Mouse (Mus musculus) ES-E14 (cell line): ENCODE data around the gene Camsap1. TPM values are rescaled to one million over a fixed set of nuclear protein-coding genes. Genes with fewer than 3 reads are reported as not detected.

Experiments
- DNase-seq: peaks from one replicate; pipeline ENCODE4 v3.0.0-alpha.2; 2013; ENCODE audit warnings: low read depth, low spot score
- H3K27ac ChIP-seq: 2 replicates; pipeline ENCODE4 v1.5.1; 2012; ENCODE audit warnings: low read depth, mild to moderate bottlenecking, low read length, moderate library complexity, mixed read lengths; ENCODE audit not compliant: poor library complexity, insufficient read depth, severe bottlenecking
- H3K36me3 ChIP-seq: 2 replicates; pipeline ENCODE4 v1.6.1; 2012; ENCODE audit warnings: mild to moderate bottlenecking, low read length, moderate library complexity, mixed read lengths; ENCODE audit not compliant: control insufficient read depth, poor library complexity, insufficient read depth, severe bottlenecking
- H3K4me1 ChIP-seq, 2 experiments: fragments of 150-350 bp in 1 of 2; sonication (generic) in 1 of 2; 2 replicates each; pipeline ENCODE4 v1.6.1; 2012; ENCODE audit warnings: low read length in 2 of 2, mild to moderate bottlenecking in 1 of 2, mixed read lengths in 1 of 2; ENCODE audit not compliant: control insufficient read depth in 2 of 2, insufficient read depth in 2 of 2, poor library complexity in 1 of 2
- H3K4me3 ChIP-seq, 2 experiments: fragments of 150-350 bp in 1 of 2; sonication (generic) in 1 of 2; 2 replicates each; pipeline ENCODE4 v1.5.1; 2012; ENCODE audit warnings: low read length in 2 of 2, low read depth in 1 of 2, mild to moderate bottlenecking in 1 of 2, mixed read lengths in 1 of 2; ENCODE audit not compliant: insufficient read depth in 1 of 2, poor library complexity in 1 of 2, severe bottlenecking in 1 of 2
- H3K9ac ChIP-seq: 2 replicates; pipeline ENCODE4 v1.6.1; 2012; ENCODE audit warnings: low read depth, mild to moderate bottlenecking, low read length, mixed read lengths; ENCODE audit not compliant: poor library complexity, insufficient read depth, severe bottlenecking
- H3K9me3 ChIP-seq: fragments of 150-350 bp; sonication (generic); 2 replicates; pipeline ENCODE4 v1.6.1; 2012; ENCODE audit warnings: low read depth, mild to moderate bottlenecking, low read length; ENCODE audit not compliant: control insufficient read depth, insufficient read depth
- CHD2 ChIP-seq: IDR thresholded peaks from 2 replicates; pipeline ENCODE4 v1.6.1; 2014; ENCODE audit warnings: mild to moderate bottlenecking, low read depth, low read length, inconsistent platforms
- HCFC1 ChIP-seq: IDR thresholded peaks from 2 replicates; pipeline ENCODE4 v1.6.1; 2012; ENCODE audit warnings: low read length, inconsistent platforms, borderline replicate concordance; ENCODE audit not compliant: insufficient read depth
- MAFK ChIP-seq: IDR thresholded peaks from 2 replicates; pipeline ENCODE4 v1.6.1; 2014; ENCODE audit warnings: mild to moderate bottlenecking, low read depth, low read length, inconsistent platforms; ENCODE audit not compliant: insufficient read depth
- ZC3H11A ChIP-seq: IDR thresholded peaks from 2 replicates; pipeline ENCODE4 v1.6.1; 2012; ENCODE audit warnings: low read depth, mild to moderate bottlenecking, inconsistent platforms, low read length, borderline replicate concordance
- ZNF384 ChIP-seq: IDR thresholded peaks from 2 replicates; pipeline ENCODE4 v1.6.1; 2012; ENCODE audit warnings: low read depth, low read length, inconsistent platforms
- in situ Hi-C, 2 experiments: fragments of 600-800 bp; cut with MboI; formaldehyde crosslinking; loops; one replicate each; pipeline ENCODE4 v1.15.1; 2025; ENCODE audit warnings: low sequenced_read_pairs in 2 of 2, inconsistent platforms in 1 of 2; ENCODE audit not compliant: unreplicated experiment in 2 of 2
- total RNA-seq: library from RNA; depleted of rRNA; stranded (reverse); fragments of 300-350 nt; gene quantifications from 2 replicates; pipeline ENCODE4 v1.2.3, GENCODE M21; 2012

Gene Camsap1
- total RNA-seq, 1 experiment = 39.7 TPM

DNA sequence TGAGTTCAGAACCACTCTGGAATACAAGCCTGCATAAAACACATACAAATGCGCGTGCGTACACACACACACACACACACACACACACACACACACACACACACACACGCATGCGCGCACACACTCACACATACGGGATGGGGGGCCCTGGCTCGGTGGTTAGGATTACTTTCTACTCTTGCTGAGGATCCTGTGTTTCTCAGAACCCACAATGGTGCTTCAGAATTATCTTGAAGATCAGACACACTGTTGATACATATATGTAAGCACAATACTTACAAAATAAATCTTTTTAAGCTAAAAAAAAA is 39.1 kb upstream of the Camsap1 start:
- no peak for TF ChIP-seq ZNF384
- TF ChIP-seq HCFC1 = no peak
- no peak for TF ChIP-seq CHD2
- TF ChIP-seq MAFK = no peak
- no peak for TF ChIP-seq ZC3H11A
- Histone ChIP-seq H3K4me3 (peak overlapping the region; percentile 71 to 75; a peak in 3 of 4 replicates), H3K4me1 (peaks cover 2% of the 10 kb centered on the region in 2 experiments; a peak in 1 of 4 replicates), H3K36me3 (no peaks in the 10 kb centered on the region), H3K9me3 (no peaks in the 10 kb centered on the region), H3K27ac (0 out of 2 replicates have a peak overlapping the region, but pooled peaks have one; percentile 8), H3K9ac (peak overlapping the region; percentile 30; the same call in 1 of the 2 replicates)
- no peak for DNase-seq
- in situ Hi-C loops = loop anchor here in 1 of 2 experiments (10.0 kb wide), 1 partner anchor 123 kb away; no protein-coding TSS in a partner anchor

DNA sequence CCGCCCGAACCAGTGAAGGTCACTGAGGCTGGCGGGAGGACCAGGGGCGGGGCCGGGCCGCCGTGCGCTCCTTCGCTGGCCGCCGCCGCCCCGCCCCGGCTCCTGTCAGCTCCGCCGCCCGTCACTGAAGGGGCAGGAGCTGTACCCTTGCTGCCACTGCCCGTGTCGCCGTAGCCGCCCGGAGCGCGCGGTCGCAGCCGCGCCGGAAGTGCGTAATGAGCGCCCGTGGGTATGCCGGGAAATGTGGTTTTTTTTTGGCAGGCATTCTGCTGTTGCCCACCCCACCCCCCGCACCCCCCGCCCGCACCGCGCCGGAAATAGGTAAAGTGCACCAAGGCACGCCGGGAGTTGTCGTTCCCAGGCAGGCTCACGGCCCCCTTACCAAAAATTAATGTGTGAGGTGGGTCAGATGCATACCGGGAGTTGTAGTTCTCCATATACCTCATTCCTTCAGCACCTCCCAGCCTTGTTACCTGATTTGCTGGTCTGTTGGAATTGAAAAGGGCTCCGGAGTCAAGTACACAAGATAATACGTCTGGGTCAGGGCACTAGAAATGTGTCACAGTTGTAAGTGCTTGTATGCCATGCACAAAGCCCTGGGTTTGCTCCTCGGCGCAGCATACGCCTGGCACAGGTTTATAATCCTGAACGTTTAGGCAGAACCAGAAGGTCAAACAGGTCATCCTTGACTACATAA is 38.6 kb upstream of the Camsap1 start, which contains the start of gene Ubac1:
Gene Ubac1 (minus strand): TSS at position 187 of the 697 bp plus-strand sequence.
- Histone ChIP-seq H3K9ac (peak within 1 kb of the TSS; percentile 72), H3K9me3 (no peaks in the 10 kb centered on the region), H3K27ac (peak within 1 kb of the TSS; percentile 22; the same call in 1 of the 2 replicates), H3K4me3 (peak within 1 kb of the TSS; percentile 75 to 81), H3K36me3 (no peaks in the 10 kb centered on the region), H3K4me1 (peaks cover 2% of the 10 kb centered on the region in 2 experiments; a peak in 1 of 4 replicates)
- in situ Hi-C loops = loop anchor here in 1 of 2 experiments (10.0 kb wide), 1 partner anchor 123 kb away; no protein-coding TSS in a partner anchor
- TF ChIP-seq HCFC1 = peak; percentile 94
- TF ChIP-seq ZC3H11A = no peak
- peak; percentile 75 for DNase-seq

DNA sequence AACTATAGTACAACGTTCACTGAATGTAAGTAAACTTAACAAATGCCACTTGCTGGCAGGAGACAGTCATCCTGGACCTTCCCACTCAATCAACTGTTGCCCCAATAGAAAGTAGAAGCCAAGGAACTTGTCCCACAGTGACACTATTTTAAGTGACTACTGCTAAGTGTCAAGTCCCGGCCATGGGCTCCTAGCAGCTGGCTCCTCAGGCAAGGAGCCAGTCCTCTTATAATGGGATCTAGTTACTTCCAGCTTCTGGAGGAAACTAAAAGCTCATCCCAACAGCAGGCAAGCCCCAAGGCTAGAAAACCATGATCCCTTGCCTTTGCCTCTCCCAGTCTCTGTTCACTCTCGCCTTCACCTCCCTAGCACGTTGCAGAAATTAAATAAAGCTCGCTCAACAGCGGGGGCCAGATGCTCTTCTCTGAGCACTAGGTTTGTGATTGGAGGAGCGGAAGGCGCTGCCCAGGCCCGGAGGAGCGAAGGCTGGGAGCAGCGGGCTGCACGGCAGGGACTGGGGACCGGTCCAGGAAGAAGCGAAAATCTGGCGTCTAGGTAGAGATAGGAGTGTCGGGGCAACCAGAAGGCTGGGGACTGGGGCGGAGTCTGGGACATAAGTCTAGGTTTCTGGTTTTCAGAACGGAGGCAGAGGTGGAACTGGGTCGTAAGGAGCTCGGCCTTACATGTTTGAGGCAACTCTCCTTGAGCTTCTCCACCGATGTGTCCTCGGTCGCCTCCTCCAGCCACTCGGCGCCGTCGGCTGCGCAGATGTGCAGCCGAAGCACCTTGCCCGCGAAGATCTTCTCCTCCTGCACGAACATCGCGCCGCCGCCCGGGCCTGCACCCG is 37.9 kb upstream of the Camsap1 start:
- TF ChIP-seq ZC3H11A = no peak
- TF ChIP-seq MAFK = no peak
- no peak for TF ChIP-seq ZNF384
- peaks cover 2% of the 10 kb centered on the region in 2 experiments; a peak in 1 of 4 replicates for H3K4me1 ChIP-seq
- H3K4me3 ChIP-seq = peak overlapping the region; percentile 75 to 81
- no peak for DNase-seq
- peak overlapping the region; percentile 72 for H3K9ac ChIP-seq
- H3K36me3 ChIP-seq = no peaks in the 10 kb centered on the region
- H3K27ac ChIP-seq = peak overlapping the region; percentile 22; the same call in 1 of the 2 replicates
- no peaks in the 10 kb centered on the region for H3K9me3 ChIP-seq
- in situ Hi-C loops = loop anchor here in 1 of 2 experiments (10.0 kb wide), 1 partner anchor 124 kb away; no protein-coding TSS in a partner anchor

DNA sequence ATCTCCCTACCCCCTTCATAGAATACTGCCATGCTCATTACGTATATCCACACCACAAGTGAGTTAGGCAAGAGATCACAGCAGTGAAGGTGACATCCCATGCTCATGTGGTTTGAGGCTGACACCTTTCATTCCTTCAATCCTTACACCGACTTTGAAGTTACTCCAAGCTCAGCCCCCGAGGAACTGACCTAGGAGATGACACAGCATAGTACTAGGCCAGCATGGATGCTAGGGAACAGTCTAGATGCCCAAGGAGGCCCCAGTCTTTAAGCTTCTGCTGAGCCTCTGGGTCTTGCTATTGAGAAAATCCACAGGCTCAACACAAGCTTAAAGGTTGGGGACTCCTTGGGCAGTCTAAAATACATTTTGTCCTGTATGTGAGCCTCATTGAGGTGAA is 36.8 kb upstream of the Camsap1 start:
- Histone ChIP-seq H3K36me3 (peaks cover 4% of the 10 kb centered on the region; the same call in 1 of the 2 replicates), H3K4me1 (peaks cover 2% of the 10 kb centered on the region in 2 experiments; a peak in 1 of 4 replicates), H3K9ac (no peak overlapping the region), H3K9me3 (no peaks in the 10 kb centered on the region), H3K27ac (no peak overlapping the region), H3K4me3 (no peak overlapping the region)
- DNase-seq = no peak
- TF ChIP-seq ZC3H11A (no peak), ZNF384 (no peak), HCFC1 (no peak)
- in situ Hi-C loops = loop anchor here in 1 of 2 experiments (10.0 kb wide), 1 partner anchor 125 kb away; no protein-coding TSS in a partner anchor
